Mouse (Mus musculus) cerebellum, postnatal 36 days (tissue): ENCODE results near the gene Pdxdc1.
"Not testable (repeated sequence)": the region's sequence is repeated elsewhere in the genome, so short reads cannot be mapped to it uniquely, and the experiment has no call there.

ENCODE experiments used
- DNase-seq, 2 experiments: peaks; one replicate each; pipeline ENCODE4 v3.0.0; 2021 to 2022; ENCODE audit warnings: mixed read lengths in 2 of 2

Gene Pdxdc1

DNA sequence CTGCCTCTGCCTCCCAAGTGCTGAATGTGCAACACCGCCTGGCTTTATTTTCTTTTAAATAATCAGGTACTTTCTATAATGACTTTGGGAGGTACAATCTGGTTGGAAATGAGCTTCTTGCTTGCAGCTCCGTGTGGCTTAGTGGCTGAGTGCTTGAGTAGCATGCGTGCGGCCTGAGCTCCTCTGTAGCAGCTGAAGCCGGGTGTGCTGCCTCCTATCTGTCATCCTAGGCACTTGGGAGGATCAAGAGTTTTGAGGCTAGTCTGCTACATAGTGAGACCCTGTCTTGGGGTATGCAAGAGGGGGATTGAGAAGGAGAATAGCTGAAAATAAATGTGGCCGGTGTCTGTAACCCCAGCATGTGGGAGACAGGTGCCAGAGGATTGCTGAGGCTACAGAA, 90.8 kb downstream of the Pdxdc1 start:
- no peak for DNase-seq

DNA sequence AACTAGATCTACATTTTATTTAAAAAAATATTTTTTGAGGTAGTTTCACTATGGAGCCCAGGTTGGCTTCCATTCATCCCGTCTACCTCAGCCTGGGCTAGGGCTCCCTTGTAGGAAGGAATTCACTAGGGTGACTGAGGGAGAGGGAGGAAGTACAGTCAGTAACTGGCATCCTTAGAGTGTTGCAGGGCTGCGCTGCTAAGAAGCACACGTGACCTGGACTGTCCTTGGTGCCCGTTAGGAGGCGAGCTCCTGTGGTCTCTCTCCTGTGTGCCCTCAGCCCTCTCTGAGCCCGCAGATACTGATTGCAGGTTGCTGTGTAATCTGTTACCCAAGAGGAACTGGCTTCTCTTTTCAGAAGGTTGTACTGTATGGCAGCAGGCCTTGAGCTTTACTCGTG, 94.5 kb downstream of the Pdxdc1 start:
- DNase-seq: no peak

DNA sequence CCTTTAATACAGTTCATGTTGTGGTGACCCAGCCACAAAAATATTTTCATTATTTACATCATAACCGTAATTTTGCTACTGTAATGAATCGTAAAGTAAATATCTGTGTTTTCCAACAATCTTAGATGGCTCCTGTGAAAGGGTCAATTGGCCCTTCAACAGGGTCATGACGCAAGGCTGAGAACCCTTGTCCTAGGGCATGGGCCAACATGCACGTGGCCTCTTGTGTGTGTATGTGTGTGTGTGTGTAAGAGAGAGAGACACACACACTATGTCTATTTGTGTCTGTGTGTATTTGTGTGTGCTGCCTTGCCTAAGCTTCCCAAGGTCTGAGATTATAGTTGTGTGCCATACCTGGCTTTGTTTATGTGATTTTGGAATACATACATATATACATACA, 95.3 kb downstream of the Pdxdc1 start:
- DNase-seq: no peak

DNA sequence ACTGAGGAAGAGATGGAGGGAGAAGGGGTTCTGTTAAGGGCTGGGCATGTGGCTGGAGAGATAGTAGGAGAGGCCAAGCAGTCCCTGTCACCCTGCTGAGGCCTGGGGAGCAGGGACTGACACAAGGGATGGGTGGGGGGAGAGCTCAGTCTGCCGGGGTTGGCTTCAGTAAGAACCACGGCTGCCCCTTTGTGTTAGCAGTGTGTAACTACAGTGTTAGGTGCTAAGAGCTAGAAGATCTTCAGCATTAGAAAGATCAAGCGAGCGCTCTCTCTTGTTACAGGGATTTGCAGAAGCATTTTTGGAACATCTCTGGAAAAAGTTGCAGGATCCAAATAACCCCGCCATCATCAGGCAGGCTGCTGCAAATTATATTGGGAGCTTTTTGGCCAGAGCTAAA, 98.3 kb downstream of the Pdxdc1 start:
- no peak for DNase-seq

DNA sequence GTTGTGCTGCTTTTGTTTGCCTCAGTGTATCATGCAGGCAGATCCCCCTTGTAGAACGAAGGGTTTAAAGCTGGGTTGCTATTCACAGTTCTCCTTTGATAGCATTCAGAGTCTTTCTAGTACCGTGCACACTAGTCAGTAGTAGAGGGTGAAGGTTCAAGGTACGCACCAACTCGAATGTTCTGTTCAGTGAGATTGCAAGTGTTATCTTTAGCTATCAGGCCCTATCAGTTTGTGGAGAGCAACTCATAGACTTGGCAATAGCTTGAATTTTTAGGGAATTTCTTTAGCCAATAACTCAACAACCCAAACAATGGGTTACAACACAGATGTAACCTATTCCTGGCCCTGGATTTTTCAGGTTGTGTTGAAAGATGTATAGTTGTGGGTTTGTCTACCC, 101.7 kb downstream of the Pdxdc1 start:
- no peak for DNase-seq

DNA sequence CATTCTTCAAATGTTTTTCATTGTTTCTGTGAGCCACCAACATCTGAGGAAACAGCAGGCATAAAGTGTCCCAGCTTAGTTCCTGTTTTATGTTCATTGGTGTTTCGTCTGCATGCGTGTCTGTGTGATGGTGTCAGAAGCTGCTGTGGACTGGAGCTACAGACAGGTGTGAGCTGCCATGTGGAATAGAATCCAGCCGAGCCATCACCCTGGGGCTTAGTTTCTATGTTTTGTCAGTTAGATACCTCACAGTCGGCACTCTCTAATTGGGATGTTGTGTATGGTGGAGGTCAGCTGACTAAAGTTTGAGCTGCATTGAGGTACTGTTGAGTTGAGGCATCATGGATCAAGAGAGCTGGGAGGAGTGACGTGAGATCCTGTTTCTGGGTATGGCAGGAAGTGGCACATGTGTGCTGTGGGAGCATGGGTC, 106.2 kb downstream of the Pdxdc1 start:
- no peak for DNase-seq

DNA sequence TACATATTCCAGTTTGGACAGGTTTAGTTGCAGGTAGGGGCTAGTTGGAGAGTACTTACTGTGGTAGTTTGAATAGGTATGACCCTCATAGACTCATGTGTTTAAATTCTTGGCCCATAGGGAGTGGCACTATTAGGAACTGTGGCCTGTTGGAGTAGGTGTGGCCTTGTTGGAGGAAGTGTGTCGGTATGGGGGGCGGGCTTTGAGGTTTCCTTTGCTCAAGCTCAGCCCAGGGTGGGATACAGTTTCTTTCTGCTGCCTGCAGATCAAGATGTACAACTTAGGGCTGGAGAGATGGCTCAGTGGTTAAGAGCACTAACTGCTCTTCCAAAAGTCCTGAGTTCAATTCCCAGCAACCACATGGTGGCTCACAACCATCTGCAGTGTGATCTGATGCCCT, 109.5 kb downstream of the Pdxdc1 start:
- DNase-seq: not testable (repeated sequence)

DNA sequence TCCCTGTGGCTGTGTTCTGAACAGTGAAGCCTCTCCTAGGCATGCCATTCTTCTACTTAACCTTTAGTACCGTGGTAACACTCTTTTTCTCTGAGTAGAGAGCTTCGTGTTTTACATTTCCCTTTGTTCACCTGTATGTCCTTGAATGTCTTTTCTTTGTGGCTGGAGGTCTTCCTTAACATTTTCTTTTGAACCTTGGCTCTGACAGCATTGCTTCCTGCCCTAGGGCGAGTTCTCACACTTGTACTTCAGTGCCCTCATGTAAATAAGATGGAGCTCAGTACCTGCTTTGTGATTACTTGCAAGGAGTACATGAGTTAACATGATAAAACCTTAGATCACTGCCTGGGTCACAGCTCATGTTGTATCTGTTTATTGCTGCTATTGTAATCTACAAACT, 117.0 kb downstream of the Pdxdc1 start:
- no peak for DNase-seq
